Mouse (Mus musculus): ENCODE measurements around the gene Vmn1r58.
"Not testable (repeated sequence)": the region's sequence is repeated elsewhere in the genome, so short reads cannot be mapped to it uniquely, and the experiment has no call there.

Gene Vmn1r58
- long read RNA-seq, experiment 1: 0 reads
- long read RNA-seq, experiment 2: 0 reads

DNA sequence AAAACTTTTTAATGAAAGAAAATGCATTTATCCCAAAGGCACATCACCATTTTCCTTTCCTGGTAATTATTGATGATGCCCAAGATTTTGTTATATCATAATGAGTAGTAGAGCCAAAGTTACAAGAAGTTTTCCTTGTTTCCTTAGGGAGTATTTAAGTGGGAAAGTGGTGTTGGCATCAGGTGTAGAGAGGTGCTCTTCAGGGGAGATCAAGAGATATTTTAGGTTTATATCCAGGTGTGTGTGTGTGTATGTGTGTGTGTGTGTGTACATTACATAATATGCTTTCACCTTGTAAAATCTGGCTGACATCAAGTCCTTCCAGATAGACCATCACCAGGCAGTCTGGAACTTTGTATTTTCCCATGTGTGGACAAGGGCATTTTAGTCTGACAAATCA is at the start of gene Vmn1r58:
Vmn1r58 (minus strand) TSS at position 101 of the 400 bp plus-strand sequence.
- intact Hi-C loops (cut with DNase I): not testable (repeated sequence)

- intact Hi-C loops (cut with DNase I): no loop called here
Measured at GRCm38 (mm10) chr7:5456674-5457073, 43.5 kb upstream of the Vmn1r58 start, which contains the start of gene Vmn1r59. Vmn1r59 (minus strand) TSS chr7:5456774.

DNA sequence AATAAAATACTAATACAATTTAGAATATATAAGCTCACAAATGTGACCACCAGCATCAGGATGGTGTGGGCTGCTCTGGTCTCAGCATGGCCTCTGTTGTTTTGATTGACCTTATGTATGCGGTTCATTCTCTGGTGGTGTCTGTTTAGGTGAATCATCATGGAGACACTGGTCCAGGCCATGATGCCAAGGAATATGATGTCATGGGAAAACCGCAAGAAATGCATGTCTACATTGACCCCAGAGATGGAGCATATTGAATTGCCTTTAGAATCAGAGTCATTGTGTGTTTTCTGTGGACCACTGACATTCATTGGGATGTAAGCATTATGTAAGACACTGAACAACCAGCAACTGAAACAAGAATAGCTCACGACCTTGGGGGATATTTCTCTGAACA is 40.8 kb upstream of the Vmn1r58 start:
- intact Hi-C loops (cut with DNase I): not testable (repeated sequence)

DNA sequence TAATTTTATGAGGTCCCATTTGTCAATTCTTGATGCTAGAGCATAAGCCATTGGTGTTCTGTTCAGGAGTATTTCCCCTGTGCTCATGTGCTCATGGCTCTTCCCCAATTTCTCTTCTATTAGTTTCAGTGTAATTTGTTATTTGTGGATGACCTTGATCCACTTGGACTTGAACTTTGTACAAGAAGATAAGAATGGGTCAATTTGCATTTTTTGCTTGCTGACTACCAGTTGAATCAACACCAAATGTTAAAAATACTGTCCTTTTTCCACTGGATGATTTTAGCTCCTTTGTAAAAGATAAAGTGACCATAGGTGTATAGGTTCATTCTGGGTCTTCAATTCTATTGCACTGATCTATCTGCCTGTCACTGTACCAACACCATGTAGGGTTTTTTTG is 35.4 kb upstream of the Vmn1r58 start:
- intact Hi-C loops (cut with DNase I): no loop called here

DNA sequence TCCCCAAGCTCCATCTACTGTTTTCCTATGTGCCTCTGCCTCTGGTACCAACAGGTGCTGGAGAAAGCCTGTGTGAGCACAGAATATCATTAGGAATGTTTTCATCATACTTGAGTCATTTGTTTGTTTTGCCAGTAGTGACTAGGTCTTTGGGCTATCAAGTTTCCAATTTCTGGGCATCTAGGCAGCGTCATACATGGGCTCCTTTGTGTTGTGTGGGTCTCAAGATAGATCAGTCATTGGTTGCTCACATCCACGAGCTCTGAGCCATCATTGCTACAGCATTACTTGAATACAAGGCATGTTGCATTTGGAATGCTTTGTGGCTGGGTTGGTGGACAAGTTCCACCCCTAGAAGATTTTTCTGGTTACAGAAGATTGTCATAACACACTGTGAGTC is 7.0 kb downstream of the Vmn1r58 start:
- intact Hi-C loops (cut with DNase I): no loop called here

DNA sequence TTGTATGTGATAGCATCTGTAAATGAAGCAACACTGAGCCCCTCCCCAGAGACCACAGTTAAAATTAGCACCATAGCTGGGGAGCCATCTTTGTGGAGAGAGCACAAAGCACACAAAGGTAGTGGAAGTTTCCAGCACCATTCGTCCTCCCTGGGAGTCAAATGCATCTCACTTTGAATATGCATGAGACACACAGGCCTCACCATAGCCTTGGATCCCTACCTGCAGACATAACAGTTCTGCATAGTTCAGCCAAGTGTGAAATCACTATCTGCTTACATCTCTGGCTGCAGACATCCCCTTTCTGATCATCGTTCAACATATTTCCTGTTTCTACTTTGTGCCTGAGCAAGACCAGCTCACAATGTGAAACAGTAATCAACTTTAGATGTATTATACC is 46.5 kb downstream of the Vmn1r58 start:
- intact Hi-C loops (cut with DNase I): loop anchor here (2.0 kb wide), 1 partner anchor 30 kb away; no protein-coding TSS in a partner anchor

DNA sequence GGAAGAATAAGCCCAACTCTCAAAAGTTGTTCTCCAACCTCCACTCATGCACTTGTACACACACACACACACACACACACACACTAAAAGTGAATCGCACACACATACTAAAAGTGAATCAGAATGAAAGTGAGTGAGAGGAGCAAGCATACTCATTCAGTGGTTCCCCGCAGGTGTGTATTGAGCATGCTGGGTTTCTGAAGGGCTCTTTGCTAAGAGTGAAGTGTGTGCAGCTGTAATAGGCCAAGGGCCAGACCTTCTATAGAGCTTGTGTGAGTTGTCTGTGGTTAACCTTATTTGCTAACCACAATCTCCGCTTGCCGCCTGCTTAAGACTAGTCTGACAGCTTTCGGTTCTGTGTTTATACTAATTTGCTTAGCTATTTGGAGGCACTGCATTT is 49.6 kb downstream of the Vmn1r58 start:
- intact Hi-C loops (cut with DNase I): no loop called here

Data from adrenal gland (tissue).